Mouse (Mus musculus): ENCODE measurements around the gene Rcc1. TPM values are rescaled to one million over a fixed set of nuclear protein-coding genes. Genes with fewer than 3 reads are reported as not detected.

Rcc1 gene
- polyA plus RNA-seq, 1 experiment from 2014 or later = 25.6 TPM

DNA sequence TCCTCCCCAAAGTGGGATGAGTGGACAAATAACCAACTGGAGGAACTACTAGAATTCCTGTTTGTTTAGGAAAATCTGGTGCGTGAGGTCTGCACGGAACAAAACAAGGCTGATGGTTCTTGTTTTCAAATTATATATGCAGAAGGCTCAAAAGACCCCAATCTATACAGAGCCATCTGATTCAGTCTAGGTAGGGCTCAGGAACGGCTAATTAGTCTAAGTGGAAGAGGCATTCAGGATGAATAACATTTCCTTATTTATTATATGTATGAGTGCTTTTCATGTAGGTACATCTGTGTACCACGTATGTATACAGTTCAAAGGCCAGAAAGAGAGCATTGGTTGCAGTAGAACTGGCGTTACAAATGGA is 7.6 kb downstream of the Rcc1 start:
- Histone ChIP-seq H3K9ac (replicated peaks) (peak overlapping the region; percentile 90; the same call in 1 of the 2 replicates), H3K4me1 (ENCODE audit: insufficient read depth) (peaks cover 22% of the 10 kb centered on the region), H3K4me3 (ENCODE audit: low read depth, low read length) (peak overlapping the region; percentile 88), H3K9me3 (ENCODE audit: low read length) (no peaks in the 10 kb centered on the region), H3K27me3 (ENCODE audit: insufficient read depth, low read length) (no peaks in the 10 kb centered on the region), H3K27ac (ENCODE audit: low read depth) (peak overlapping the region; percentile 48; the same call in 1 of the 2 replicates), H3K4me2 (ENCODE audit: low read depth, low read length) (peak overlapping the region; percentile 98), H3K36me3 (replicated peaks; ENCODE audit: insufficient read depth, low read length) (peaks cover 11% of the 10 kb centered on the region)
- WGBS (ENCODE audit: insufficient replicate concordance) = 42% methylated on average over 5 of the region's 5 CpGs
- no peak for DNase-seq
- no peak for ATAC-seq
- TF ChIP-seq EP300 (IDR thresholded peaks at IDR 0.05; ENCODE audit: low read depth) (no peak), CTCF (IDR thresholded peaks at IDR 0.05; ENCODE audit: low read depth) (no peak)

DNA sequence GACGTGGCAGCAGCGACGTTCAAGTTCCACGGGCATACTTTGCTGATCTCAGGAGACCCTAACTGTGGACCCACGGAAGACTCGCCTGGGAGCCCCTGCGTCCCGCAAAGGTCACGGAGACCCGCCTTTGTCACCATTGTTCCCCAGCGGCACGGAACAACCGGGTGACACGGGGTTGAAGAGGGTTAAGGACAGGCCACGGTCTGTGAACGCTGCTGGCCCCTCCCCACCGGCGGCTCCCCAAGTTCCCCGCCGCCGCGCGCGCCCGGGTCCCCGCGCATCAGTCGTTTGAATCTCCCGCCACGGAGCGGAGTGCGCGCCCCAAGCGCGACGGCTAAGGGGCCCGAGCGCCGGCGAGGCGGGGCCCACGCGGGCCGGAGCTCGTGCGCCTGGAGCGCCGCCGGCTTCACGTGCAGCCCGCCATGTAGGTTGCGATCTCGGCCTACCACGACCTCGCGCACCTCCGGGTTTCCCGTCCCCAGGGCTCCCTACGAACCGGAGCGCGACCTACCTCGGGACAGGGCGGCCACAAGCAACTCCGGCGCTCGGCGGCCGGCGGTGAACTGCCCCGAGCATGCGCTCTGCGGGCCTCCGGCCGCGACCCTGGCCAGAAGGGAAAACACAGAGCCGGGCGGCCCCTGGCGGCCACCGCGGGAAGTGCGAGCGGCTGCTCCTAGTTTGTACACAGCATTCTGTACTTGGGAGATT is 8.1 kb downstream of the Rcc1 start:
- H3K36me3 ChIP-seq (replicated peaks; ENCODE audit: insufficient read depth, low read length) = peaks cover 7% of the 10 kb centered on the region
- peaks cover 22% of the 10 kb centered on the region for H3K4me1 ChIP-seq (ENCODE audit: insufficient read depth)
- DNase-seq = peak; percentile 97
- H3K9ac ChIP-seq (replicated peaks) = peak overlapping the region; percentile 90
- peak overlapping the region; percentile 98 for H3K4me2 ChIP-seq (ENCODE audit: low read depth, low read length)
- H3K27me3 ChIP-seq (ENCODE audit: insufficient read depth, low read length) = no peaks in the 10 kb centered on the region
- WGBS (ENCODE audit: insufficient replicate concordance) = under 1% methylated on average over 62 of the region's 83 CpGs
- TF ChIP-seq CTCF (IDR thresholded peaks at IDR 0.05; ENCODE audit: low read depth) (peak; percentile 98), EP300 (IDR thresholded peaks at IDR 0.05; ENCODE audit: low read depth) (no peak)
- no peaks in the 10 kb centered on the region for H3K9me3 ChIP-seq (ENCODE audit: low read length)
- H3K4me3 ChIP-seq (ENCODE audit: low read depth, low read length) = peak overlapping the region; percentile 88
- H3K27ac ChIP-seq (ENCODE audit: low read depth) = peak overlapping the region; percentile 85
- peak; percentile 89 for ATAC-seq

- Histone ChIP-seq H3K27ac (ENCODE audit: low read depth) (peak overlapping the region; percentile 85), H3K9ac (replicated peaks) (peak overlapping the region; percentile 90), H3K4me3 (ENCODE audit: low read depth, low read length) (peak overlapping the region; percentile 88), H3K36me3 (replicated peaks; ENCODE audit: insufficient read depth, low read length) (peaks cover 13% of the 10 kb centered on the region), H3K9me3 (ENCODE audit: low read length) (no peaks in the 10 kb centered on the region), H3K4me2 (ENCODE audit: low read depth, low read length) (peak overlapping the region; percentile 98), H3K4me1 (ENCODE audit: insufficient read depth) (peaks cover 22% of the 10 kb centered on the region), H3K27me3 (ENCODE audit: insufficient read depth, low read length) (no peaks in the 10 kb centered on the region)
- TF ChIP-seq EP300 (IDR thresholded peaks at IDR 0.05; ENCODE audit: low read depth) = no peak
- TF ChIP-seq CTCF (IDR thresholded peaks at IDR 0.05; ENCODE audit: low read depth) = no peak
- DNase-seq = peak; percentile 35
- 2% methylated on average over 13 of the region's 13 CpGs for WGBS (ENCODE audit: insufficient replicate concordance)
- peak; percentile 33 for ATAC-seq
Measured at GRCm38 (mm10) chr4:132344403-132345134, 8.8 kb downstream of the Rcc1 start.

DNA sequence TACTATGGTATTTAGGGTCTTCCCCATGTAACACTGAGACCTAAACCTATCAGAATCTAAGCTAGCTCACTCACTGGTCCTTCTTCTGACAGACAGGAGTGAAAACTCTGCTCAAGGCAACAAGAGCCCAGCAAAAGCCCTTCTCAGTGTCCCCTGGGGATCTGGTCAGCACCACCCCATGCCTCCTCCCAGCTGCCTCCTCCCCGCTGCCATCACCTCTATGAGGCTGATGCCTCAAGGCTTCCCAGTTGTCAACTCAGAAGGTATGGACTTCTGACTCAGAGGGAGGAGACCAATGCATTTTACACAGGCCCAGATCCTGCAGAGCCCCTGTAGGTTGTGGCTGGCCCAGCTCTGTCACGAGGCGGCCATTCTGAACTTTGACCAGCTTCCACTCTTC is 12.0 kb downstream of the Rcc1 start:
- no peak overlapping the region for H3K4me2 ChIP-seq (ENCODE audit: low read depth, low read length)
- peaks cover 38% of the 10 kb centered on the region for H3K36me3 ChIP-seq (replicated peaks; ENCODE audit: insufficient read depth, low read length)
- TF ChIP-seq EP300 (IDR thresholded peaks at IDR 0.05; ENCODE audit: low read depth) (no peak), CTCF (IDR thresholded peaks at IDR 0.05; ENCODE audit: low read depth) (no peak)
- H3K4me3 ChIP-seq (ENCODE audit: low read depth, low read length) = no peak overlapping the region
- no peak overlapping the region for H3K9ac ChIP-seq (replicated peaks)
- no peak for ATAC-seq
- H3K27ac ChIP-seq (ENCODE audit: low read depth) = no peak overlapping the region
- no peaks in the 10 kb centered on the region for H3K9me3 ChIP-seq (ENCODE audit: low read length)
- WGBS (ENCODE audit: insufficient replicate concordance) = 80% methylated on average over 3 of the region's 3 CpGs
- H3K27me3 ChIP-seq (ENCODE audit: insufficient read depth, low read length) = no peaks in the 10 kb centered on the region
- peaks cover 22% of the 10 kb centered on the region for H3K4me1 ChIP-seq (ENCODE audit: insufficient read depth)
- DNase-seq = no peak

GRCm38 (mm10) chr4:132338943-132339342 is 14.5 kb downstream of the Rcc1 start:
- Histone ChIP-seq H3K9ac (replicated peaks) (no peak overlapping the region), H3K4me1 (ENCODE audit: insufficient read depth) (peaks cover 11% of the 10 kb centered on the region; the same call in 1 of the 2 replicates), H3K9me3 (ENCODE audit: low read length) (no peaks in the 10 kb centered on the region), H3K36me3 (replicated peaks; ENCODE audit: insufficient read depth, low read length) (peaks cover 61% of the 10 kb centered on the region), H3K27ac (ENCODE audit: low read depth) (no peak overlapping the region), H3K4me3 (ENCODE audit: low read depth, low read length) (no peak overlapping the region), H3K27me3 (ENCODE audit: insufficient read depth, low read length) (no peaks in the 10 kb centered on the region), H3K4me2 (ENCODE audit: low read depth, low read length) (no peak overlapping the region)
- ATAC-seq = no peak
- TF ChIP-seq EP300 (IDR thresholded peaks at IDR 0.05; ENCODE audit: low read depth) = no peak
- TF ChIP-seq CTCF (IDR thresholded peaks at IDR 0.05; ENCODE audit: low read depth) = no peak
- WGBS (ENCODE audit: insufficient replicate concordance) = 91% methylated on average over 13 of the region's 13 CpGs
- DNase-seq = no peak

DNA sequence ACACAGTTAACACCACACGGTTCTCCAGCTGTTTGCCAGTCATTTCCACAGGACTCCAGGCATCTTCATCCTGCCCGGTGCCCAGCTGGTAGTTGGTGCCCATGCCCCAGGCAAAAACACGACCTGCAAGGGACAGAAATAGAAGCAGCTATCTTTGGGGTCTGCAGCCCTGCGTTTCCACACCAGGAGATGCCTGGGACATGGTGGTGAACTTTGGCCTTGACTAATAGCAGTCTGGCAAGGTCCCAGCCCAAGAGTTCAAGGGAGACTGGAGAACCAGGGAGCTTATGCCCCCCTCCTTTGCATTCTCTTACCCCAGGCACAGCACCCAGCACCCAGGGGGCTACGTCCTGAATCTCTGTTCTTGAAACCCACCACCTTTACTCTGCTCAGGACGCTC is 20.5 kb downstream of the Rcc1 start:
- DNase-seq (no peak), ATAC-seq (no peak)
- no peak overlapping the region for H3K9ac ChIP-seq (replicated peaks)
- 76% methylated on average over 6 of the region's 6 CpGs for WGBS (ENCODE audit: insufficient replicate concordance)
- no peak overlapping the region for H3K27ac ChIP-seq (ENCODE audit: low read depth)
- no peaks in the 10 kb centered on the region for H3K27me3 ChIP-seq (ENCODE audit: insufficient read depth, low read length)
- peaks cover 11% of the 10 kb centered on the region for H3K4me1 ChIP-seq (ENCODE audit: insufficient read depth)
- H3K36me3 ChIP-seq (replicated peaks; ENCODE audit: insufficient read depth, low read length) = peaks cover 50% of the 10 kb centered on the region
- H3K4me3 ChIP-seq (ENCODE audit: low read depth, low read length) = no peak overlapping the region
- H3K4me2 ChIP-seq (ENCODE audit: low read depth, low read length) = no peak overlapping the region
- TF ChIP-seq EP300 (IDR thresholded peaks at IDR 0.05; ENCODE audit: low read depth) (no peak), CTCF (IDR thresholded peaks at IDR 0.05; ENCODE audit: low read depth) (no peak)
- H3K9me3 ChIP-seq (ENCODE audit: low read length) = no peaks in the 10 kb centered on the region
